Mouse (Mus musculus) limb, embryonic 13.5 days (tissue): ENCODE measurements around the gene Ip6k3. TPM values are rescaled to one million over a fixed set of nuclear protein-coding genes. Genes with fewer than 3 reads are reported as not detected.

Experiments used
- ATAC-seq: fragments of 200-750 bp; cut with Nextera tagmentation; 2 replicates; pipeline ENCODE4 v1.8.0; 2017; ENCODE audit warnings: low read depth, moderate number of reproducible peaks, moderate TSS enrichment; ENCODE audit not compliant: low FRiP score
- H3K27ac ChIP-seq: fragments of 300-500 bp; sonication (generic); 2 replicates; pipeline ENCODE4 v1.5.1; 2015; ENCODE audit warnings: inconsistent platforms, mild to moderate bottlenecking, moderate library complexity
- H3K27me3 ChIP-seq: fragments of 300-500 bp; sonication (generic); 2 replicates; pipeline ENCODE4 v1.6.1; 2015; ENCODE audit warnings: mild to moderate bottlenecking, inconsistent platforms
- H3K36me3 ChIP-seq: fragments of 300-500 bp; sonication (generic); 2 replicates; pipeline ENCODE4 v1.6.1; 2015; ENCODE audit warnings: inconsistent platforms, mild to moderate bottlenecking, moderate library complexity
- H3K4me1 ChIP-seq: fragments of 300-500 bp; sonication (generic); 2 replicates; pipeline ENCODE4 v1.6.1; 2015; ENCODE audit warnings: inconsistent platforms
- H3K4me2 ChIP-seq: fragments of 300-500 bp; sonication (generic); replicated peaks from 2 replicates; pipeline ENCODE4 v1.6.1; 2015; ENCODE audit warnings: inconsistent platforms, mild to moderate bottlenecking, moderate library complexity
- H3K4me3 ChIP-seq: fragments of 300-500 bp; sonication (generic); 2 replicates; pipeline ENCODE4 v1.5.1; 2015; ENCODE audit warnings: moderate library complexity, mild to moderate bottlenecking, inconsistent platforms
- H3K9ac ChIP-seq: fragments of 300-500 bp; sonication (generic); 2 replicates; pipeline ENCODE4 v1.6.1; 2015; ENCODE audit warnings: mild to moderate bottlenecking, inconsistent platforms
- H3K9me3 ChIP-seq: fragments of 300-500 bp; sonication (generic); 2 replicates; pipeline ENCODE4 v1.6.1; 2016; ENCODE audit warnings: inconsistent platforms
- WGBS: fragments of 180-500 bp; shearing (Covaris S2); methylation state at CpG from one replicate; pipeline ENCODE4 v1.1.7; 2015; 5-methylcytosine and 5-hydroxymethylcytosine counted together
- polyA plus RNA-seq: library from polyadenylated mRNA; unstranded; fragments of >200 nt; fragmentation: Nextera tagmentation; extraction: Ambion mirVana; gene quantifications from 2 replicates; pipeline ENCODE4 v1.2.1, GENCODE M21; 2015

Ip6k3 gene
- polyA plus RNA-seq, 1 experiment from 2014 or later, result 0.55 TPM

- peaks cover 33% of the 10 kb centered on the region for H3K4me1 ChIP-seq
- H3K27ac ChIP-seq, result no peak overlapping the region; the same call in 1 of the 2 replicates
- 0 out of 2 replicates have a peak overlapping the region, but pooled peaks have one; percentile 19 for H3K9ac ChIP-seq
- no peaks in the 10 kb centered on the region for H3K9me3 ChIP-seq
- peaks cover 99% of the 10 kb centered on the region for H3K36me3 ChIP-seq
- no peak overlapping the region for H3K4me2 ChIP-seq
- H3K4me3 ChIP-seq, result no peak overlapping the region
- ATAC-seq, result no peak
- no peaks in the 10 kb centered on the region for H3K27me3 ChIP-seq
- WGBS, result 35% methylated on average over 9 of the region's 9 CpGs
Measured at GRCm38 (mm10) chr17:27196206-27196605, 28.6 kb upstream of the Ip6k3 start.

GRCm38 (mm10) chr17:27194258-27195185 is 26.9 kb upstream of the Ip6k3 start:
- Histone ChIP-seq H3K9ac (0 out of 2 replicates have a peak overlapping the region, but pooled peaks have one; percentile 8), H3K4me3 (no peak overlapping the region), H3K36me3 (peaks cover 99% of the 10 kb centered on the region), H3K27ac (no peak overlapping the region; the same call in 1 of the 2 replicates), H3K27me3 (no peaks in the 10 kb centered on the region), H3K4me2 (no peak overlapping the region), H3K9me3 (no peaks in the 10 kb centered on the region), H3K4me1 (peaks cover 21% of the 10 kb centered on the region)
- WGBS, result 75% methylated on average over 20 of the region's 20 CpGs
- ATAC-seq, result no peak

DNA sequence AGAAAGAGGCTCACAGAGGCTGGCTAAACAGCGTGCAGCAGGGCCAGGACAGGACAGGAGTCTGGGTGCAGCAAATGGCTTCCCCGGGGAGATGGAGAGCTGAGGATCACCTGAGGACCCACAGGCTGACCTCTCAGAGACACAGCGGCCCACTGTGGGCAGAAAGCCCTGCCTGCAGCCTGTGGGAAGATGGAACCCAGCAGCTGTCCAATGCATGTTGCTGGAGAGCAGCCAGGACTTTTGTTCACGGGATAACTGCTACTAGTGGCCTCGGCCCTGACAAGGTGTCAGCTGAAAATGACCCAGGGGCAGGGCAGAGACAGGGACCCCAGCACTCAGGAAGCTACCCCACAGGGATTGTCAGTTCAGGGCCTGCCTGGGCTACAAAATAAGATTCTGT is 24.2 kb upstream of the Ip6k3 start:
- Histone ChIP-seq H3K9me3 (no peaks in the 10 kb centered on the region), H3K27me3 (no peaks in the 10 kb centered on the region), H3K36me3 (peaks cover 79% of the 10 kb centered on the region), H3K9ac (no peak overlapping the region), H3K4me3 (no peak overlapping the region), H3K4me1 (peaks cover 19% of the 10 kb centered on the region), H3K27ac (no peak overlapping the region), H3K4me2 (no peak overlapping the region)
- no peak for ATAC-seq
- 82% methylated on average over 5 of the region's 5 CpGs for WGBS

DNA sequence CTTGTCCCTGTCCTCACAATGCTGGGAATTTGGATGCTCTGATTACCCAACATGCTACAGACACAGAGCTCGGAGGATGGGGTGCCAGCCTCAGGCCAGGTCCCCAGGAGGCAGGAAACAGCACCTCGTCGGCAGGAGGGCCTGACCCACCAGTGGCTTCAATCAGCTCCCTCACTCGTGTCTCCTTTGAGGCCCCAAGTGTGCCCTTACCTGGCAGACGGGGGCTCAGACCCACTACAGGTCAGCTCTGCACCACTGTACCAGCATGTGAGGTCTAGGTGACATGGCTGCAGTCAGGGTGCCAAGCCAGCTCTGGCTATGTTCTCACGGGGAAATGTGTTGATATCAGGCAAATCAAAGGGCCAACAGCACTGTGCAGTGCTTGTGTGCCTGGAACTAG is 23.6 kb upstream of the Ip6k3 start:
- Histone ChIP-seq H3K27me3 (no peaks in the 10 kb centered on the region), H3K4me1 (peaks cover 13% of the 10 kb centered on the region), H3K4me2 (no peak overlapping the region), H3K36me3 (peaks cover 73% of the 10 kb centered on the region), H3K27ac (no peak overlapping the region), H3K9ac (no peak overlapping the region), H3K4me3 (no peak overlapping the region), H3K9me3 (no peaks in the 10 kb centered on the region)
- 80% methylated on average over 6 of the region's 6 CpGs for WGBS
- ATAC-seq, result no peak

DNA sequence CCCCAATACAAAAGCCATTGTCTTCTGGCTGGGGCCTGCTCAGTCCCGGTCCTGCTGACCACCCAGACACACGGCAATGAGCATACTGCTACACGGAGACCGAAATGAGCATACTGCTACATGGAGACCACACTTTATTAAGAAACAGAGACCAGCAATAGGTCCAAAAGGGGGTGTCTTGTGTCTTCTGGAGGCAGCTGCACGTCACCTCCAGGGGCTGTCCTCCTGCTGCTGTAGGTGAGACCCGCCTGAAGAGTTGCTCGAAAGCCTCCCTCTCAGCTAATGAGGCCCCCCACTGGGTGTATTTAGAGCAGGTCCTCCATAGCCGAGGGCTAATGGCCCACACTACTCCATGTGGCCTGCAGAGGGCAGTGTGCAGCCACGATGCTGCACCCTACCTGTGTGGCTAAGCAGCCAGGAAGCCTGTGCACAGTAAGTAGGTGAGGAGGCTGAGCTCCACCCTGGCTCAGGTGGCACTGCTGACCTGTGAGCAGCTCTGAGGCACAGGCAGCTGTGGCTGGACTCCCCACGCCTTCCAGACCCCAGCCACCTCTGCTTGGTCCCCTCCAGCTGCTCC is 22.1 kb upstream of the Ip6k3 start:
- Histone ChIP-seq H3K36me3 (peaks cover 58% of the 10 kb centered on the region), H3K9ac (no peak overlapping the region), H3K9me3 (no peaks in the 10 kb centered on the region), H3K4me3 (no peak overlapping the region), H3K27me3 (no peaks in the 10 kb centered on the region), H3K27ac (no peak overlapping the region; the same call in 1 of the 2 replicates), H3K4me2 (no peak overlapping the region), H3K4me1 (peaks cover 7% of the 10 kb centered on the region)
- ATAC-seq, result peak; percentile 34; the same call in 1 of the 2 replicates
- WGBS, result 31% methylated on average over 10 of the region's 10 CpGs

DNA sequence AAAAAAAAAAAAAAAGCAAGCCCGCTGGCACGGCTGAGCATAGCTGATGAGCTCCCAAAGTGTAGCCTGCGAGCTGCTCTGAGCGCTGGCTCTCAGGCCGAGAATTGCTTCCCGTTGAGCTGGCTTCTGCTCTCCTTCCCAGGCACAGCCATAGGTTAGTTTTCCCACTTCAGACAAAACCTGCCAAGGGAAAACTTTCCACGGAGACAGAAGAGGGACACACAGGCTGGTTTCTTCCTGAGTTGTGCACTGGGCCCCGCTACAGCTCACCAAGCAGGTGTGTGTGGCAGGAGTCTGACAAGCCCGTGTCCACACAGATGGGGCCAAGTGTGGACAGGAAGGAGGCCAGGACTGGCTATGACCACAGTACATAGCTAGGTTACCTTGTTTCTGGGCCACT is 21.3 kb upstream of the Ip6k3 start:
- Histone ChIP-seq H3K9ac (no peak overlapping the region), H3K4me2 (no peak overlapping the region), H3K27me3 (no peaks in the 10 kb centered on the region), H3K9me3 (no peaks in the 10 kb centered on the region), H3K4me1 (peaks cover 7% of the 10 kb centered on the region), H3K4me3 (no peak overlapping the region), H3K36me3 (peaks cover 50% of the 10 kb centered on the region), H3K27ac (no peak overlapping the region)
- no peak for ATAC-seq
- 82% methylated on average over 9 of the region's 9 CpGs for WGBS

DNA sequence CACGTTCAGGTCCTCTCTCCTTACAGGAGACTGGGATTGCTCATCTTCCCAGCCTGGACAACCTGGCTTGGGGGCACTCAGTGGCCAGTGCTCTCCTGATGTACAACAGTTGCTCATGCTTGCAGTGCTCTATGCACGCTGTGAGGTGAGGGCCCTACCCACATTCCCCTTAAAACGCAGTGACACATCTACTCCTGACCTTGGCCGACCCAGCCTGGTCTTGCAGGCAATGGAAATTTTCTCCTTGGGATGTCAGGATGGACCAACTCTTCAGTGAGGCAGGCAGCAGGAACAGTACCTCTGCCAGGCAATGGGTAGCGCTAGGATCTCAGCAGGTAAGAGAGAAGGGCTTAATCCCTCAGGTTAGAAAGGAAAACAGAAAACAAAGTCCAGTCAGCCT is 19.5 kb upstream of the Ip6k3 start:
- no peak overlapping the region for H3K27ac ChIP-seq
- no peak overlapping the region for H3K4me3 ChIP-seq
- H3K4me2 ChIP-seq, result no peak overlapping the region
- no peak overlapping the region for H3K9ac ChIP-seq
- no peak for ATAC-seq
- 59% methylated on average over 5 of the region's 5 CpGs for WGBS
- H3K36me3 ChIP-seq, result peaks cover 32% of the 10 kb centered on the region
- H3K27me3 ChIP-seq, result no peaks in the 10 kb centered on the region
- peaks cover 7% of the 10 kb centered on the region for H3K4me1 ChIP-seq
- H3K9me3 ChIP-seq, result no peaks in the 10 kb centered on the region

- Histone ChIP-seq H3K9me3 (no peaks in the 10 kb centered on the region), H3K36me3 (peaks cover 22% of the 10 kb centered on the region), H3K27me3 (no peaks in the 10 kb centered on the region), H3K4me3 (no peak overlapping the region), H3K27ac (no peak overlapping the region), H3K4me1 (peaks cover 7% of the 10 kb centered on the region), H3K9ac (no peak overlapping the region), H3K4me2 (no peak overlapping the region)
- WGBS, result 87% methylated on average over 3 of the region's 3 CpGs
- ATAC-seq, result no peak
Measured at GRCm38 (mm10) chr17:27186068-27186467, 18.5 kb upstream of the Ip6k3 start.

DNA sequence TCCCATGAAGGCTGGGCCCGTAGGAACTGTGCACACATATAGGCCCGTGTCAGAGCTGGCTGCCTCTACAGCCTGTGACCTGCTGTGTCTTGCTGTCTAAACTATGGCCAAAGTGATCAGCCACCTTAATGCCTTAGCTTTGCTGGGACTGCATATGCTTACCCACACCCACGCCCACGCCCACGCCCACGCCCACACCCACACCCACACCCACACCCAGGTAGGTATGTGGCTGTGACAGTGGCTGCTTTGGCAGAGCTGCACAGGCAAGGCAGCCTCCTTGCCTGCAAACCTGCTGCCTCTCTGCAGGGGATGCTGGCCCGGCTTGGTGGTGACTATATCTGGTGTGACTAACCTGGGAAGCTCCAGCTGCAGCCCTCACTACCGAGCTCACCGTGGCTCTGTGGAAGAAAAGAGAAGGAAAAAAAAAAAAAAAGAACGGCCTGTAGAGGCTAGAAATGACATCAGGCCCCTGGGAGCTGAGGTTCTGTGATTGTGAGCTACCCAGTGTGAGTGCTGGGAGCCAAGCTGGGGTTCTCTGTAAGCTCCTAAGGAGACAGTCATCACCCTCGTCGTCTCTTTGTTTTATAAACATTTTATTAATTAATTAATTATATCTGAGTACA is 16.2 kb upstream of the Ip6k3 start:
- Histone ChIP-seq H3K4me2 (no peak overlapping the region), H3K27me3 (no peaks in the 10 kb centered on the region), H3K27ac (no peak overlapping the region), H3K9me3 (no peaks in the 10 kb centered on the region), H3K4me3 (no peak overlapping the region), H3K36me3 (no peaks in the 10 kb centered on the region), H3K4me1 (peaks cover 7% of the 10 kb centered on the region), H3K9ac (no peak overlapping the region)
- no peak for ATAC-seq
- WGBS, result 84% methylated on average over 12 of the region's 12 CpGs

- no peak for ATAC-seq
- H3K36me3 ChIP-seq, result no peaks in the 10 kb centered on the region
- H3K27me3 ChIP-seq, result no peaks in the 10 kb centered on the region
- no peak overlapping the region for H3K27ac ChIP-seq
- peaks cover 7% of the 10 kb centered on the region for H3K4me1 ChIP-seq
- H3K9me3 ChIP-seq, result no peaks in the 10 kb centered on the region
- WGBS, result 82% methylated on average over 5 of the region's 5 CpGs
- H3K9ac ChIP-seq, result no peak overlapping the region
- no peak overlapping the region for H3K4me2 ChIP-seq
- H3K4me3 ChIP-seq, result no peak overlapping the region
Measured at GRCm38 (mm10) chr17:27182401-27182800, 14.8 kb upstream of the Ip6k3 start.

- Histone ChIP-seq H3K4me2 (no peak overlapping the region), H3K27me3 (no peaks in the 10 kb centered on the region), H3K9me3 (no peaks in the 10 kb centered on the region), H3K4me3 (no peak overlapping the region), H3K36me3 (no peaks in the 10 kb centered on the region), H3K9ac (no peak overlapping the region), H3K27ac (no peak overlapping the region), H3K4me1 (peaks cover 7% of the 10 kb centered on the region)
- no peak for ATAC-seq
- WGBS, result 37% methylated on average over 3 of the region's 3 CpGs
Measured at GRCm38 (mm10) chr17:27181666-27182065, 14.1 kb upstream of the Ip6k3 start.

DNA sequence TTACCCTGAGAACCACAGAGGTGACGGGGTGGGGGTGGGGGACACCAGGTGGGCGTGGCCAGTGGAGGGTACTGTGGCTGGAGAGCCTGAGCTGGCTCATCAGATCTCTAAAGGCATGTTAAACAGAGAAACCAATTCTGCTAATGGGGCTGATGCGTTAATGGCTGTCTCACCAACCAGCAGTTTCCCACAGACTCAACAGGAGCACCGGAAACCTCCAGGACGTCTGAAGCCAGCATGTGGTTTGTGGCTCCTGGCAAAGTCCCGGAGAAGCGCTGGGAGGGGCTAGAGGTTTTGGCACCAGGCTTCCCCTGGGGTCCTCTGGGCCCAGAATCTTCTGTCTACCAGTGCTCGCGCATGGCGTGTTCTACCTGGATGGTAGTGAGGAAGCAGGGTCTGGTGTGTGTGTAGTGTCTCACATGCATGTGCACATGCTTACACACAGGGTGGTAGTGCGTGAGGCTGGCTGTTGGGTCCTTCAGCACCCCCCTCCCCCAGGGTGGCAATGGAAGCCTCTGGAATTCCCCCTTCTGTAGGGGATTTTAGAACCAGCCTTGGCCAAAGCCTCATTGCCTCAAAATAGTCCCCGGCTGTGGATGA is 12.2 kb upstream of the Ip6k3 start:
- H3K9ac ChIP-seq, result no peak overlapping the region
- WGBS, result 51% methylated on average over 12 of the region's 12 CpGs
- H3K27ac ChIP-seq, result no peak overlapping the region
- no peak overlapping the region for H3K4me2 ChIP-seq
- H3K4me1 ChIP-seq, result peaks cover 22% of the 10 kb centered on the region
- H3K9me3 ChIP-seq, result no peaks in the 10 kb centered on the region
- no peak for ATAC-seq
- no peak overlapping the region for H3K4me3 ChIP-seq
- H3K27me3 ChIP-seq, result no peaks in the 10 kb centered on the region
- no peaks in the 10 kb centered on the region for H3K36me3 ChIP-seq
